Mouse (Mus musculus) mouse trophoblast stem cell (cell line): ENCODE results near the gene Clba1.
"Not testable (repeated sequence)": the region's sequence is repeated elsewhere in the genome, so short reads cannot be mapped to it uniquely, and the experiment has no call there.

Experiments
- in situ Hi-C, 2 experiments: fragments of 300-500 bp; cut with MseI, MboI; formaldehyde crosslinking; loops; 2 replicates in 1 of 2; 3 replicates in 1 of 2; pipeline ENCODE4 v1.15.1; 2025

Clba1 gene

DNA sequence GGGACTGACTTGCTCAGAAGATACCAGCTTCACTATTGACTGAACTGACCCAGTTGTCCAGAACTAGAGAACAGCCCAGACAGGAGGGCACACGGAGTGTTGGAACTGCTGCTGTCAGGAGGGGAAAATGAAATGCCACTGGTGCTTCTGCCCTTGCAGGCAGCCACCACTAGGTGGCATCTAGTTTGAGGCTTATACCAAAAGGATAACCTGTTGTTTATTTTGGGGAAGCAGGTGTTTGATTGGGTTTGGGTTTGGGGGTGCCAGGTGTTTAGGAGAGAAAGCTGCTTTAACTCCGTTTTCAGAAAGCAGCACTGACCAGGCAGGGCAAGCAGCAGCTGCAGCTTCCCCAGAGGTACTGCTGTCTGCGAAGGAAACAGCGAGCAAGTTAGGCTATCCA is 7.6 kb downstream of the Clba1 start:
- in situ Hi-C loops, result no loop called here

DNA sequence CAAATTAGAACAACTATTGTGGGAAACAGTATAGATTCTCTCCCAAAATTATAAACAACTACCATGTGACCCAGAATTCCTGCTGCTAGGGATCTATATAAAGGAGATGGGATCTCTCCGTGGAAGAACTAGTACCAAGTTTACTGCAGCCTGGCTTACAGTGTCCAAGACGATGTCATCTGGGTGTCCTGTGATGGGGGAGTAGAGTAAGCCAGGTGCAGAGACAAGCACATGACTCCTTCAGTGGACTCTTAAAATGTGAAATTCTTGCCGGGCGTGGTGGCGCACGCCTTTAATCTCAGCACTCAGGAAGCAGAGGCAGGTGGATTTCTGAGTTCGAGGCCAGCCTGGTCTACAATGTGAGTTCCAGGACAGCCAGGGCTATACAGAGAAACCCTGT is 8.1 kb downstream of the Clba1 start:
- in situ Hi-C loops, result not testable (repeated sequence)

DNA sequence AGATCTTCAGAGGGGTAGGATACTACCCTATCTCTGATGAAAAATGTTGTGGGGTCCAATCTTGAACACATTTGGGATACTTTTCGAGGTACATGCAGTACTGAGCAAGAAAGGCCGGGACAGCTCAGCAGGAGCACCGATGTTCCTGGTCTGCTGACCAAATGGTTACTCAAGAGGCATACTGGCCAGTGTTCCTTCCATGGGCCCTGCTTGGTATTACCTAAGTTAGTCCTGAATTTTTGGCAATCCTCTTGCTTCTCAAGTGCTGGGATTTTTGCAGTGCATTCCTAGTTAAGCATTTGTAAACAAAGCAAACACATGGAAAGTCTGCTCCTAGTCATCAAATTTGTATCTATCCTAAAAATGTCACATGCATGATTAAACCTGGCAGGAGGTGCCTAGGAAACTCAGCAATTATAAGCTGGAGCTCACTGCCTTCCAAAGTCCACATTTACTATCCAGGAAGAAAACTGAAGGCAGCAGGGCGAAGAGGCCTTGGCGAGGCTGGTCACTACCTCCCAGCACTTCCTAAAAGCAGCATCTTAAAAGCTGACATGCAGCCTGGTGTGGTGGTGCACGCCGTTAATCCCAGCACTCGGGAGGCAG is 10.4 kb downstream of the Clba1 start:
- in situ Hi-C loops, result no loop called here

DNA sequence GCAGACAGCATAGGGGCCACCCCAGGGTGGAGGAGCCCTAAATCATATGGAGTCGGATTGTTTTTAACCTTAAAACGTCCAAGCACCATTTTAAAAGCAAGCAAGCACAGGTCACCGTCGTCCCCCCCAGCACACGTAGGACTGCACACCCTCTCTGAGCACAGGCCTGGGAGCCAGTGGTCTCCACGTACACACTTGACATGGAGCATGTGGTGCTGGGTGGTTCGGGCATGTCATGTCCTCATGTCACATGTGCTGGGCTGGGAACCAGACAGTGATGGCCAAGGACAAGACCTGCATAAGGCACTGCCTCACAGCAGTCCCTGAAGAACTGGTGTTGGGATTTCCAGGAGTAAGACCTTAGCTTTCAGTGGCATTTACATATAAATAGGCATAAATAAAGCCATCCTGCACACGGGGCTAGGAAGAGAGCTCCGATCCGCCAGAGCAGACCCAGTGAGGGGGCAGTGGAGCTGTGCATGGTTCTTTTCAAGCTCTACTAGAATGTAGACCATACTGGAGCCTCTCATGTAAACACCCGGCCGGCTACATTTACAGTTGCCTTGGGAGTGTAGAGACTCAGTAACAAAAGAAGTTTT is 11.8 kb downstream of the Clba1 start:
- in situ Hi-C loops, result no loop called here

DNA sequence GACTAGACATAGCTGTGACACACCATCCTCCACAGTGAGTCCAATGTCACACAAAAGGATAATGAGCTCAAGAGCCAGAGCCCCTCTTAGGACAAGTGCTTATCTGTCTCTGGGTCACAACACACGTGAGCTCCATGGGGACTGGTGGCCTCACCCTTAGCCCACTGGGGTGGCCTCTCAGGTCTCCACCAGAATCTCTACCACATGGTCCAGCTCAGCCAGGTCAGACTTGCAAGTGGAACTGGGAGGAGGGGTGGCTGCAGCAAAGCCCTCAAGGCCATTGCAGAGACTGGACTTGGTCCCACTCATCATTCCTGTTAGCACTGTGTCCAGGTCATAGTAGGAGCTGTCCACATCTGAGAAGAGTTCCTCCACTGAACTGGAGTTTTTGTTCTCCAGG is 12.5 kb downstream of the Clba1 start:
- in situ Hi-C loops, result no loop called here

DNA sequence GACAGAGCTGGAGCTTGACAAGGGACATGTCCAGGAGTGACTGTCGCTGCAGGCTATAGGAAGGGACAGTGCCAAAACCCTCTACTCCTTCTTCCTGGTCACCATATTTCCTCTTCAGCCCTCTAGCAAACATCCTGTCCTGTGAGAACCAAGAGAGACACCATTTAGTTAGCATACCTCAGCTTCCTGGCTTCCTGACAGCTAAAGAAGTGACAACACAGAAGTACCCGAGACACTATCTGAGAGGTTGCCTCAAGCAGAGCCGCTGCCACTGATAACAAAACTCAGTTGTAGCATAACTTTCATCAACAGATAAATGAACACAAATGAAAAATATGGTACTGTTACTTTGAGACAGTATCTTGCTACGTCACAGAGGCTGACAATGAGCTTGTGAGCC is 13.2 kb downstream of the Clba1 start:
- in situ Hi-C loops, result no loop called here

DNA sequence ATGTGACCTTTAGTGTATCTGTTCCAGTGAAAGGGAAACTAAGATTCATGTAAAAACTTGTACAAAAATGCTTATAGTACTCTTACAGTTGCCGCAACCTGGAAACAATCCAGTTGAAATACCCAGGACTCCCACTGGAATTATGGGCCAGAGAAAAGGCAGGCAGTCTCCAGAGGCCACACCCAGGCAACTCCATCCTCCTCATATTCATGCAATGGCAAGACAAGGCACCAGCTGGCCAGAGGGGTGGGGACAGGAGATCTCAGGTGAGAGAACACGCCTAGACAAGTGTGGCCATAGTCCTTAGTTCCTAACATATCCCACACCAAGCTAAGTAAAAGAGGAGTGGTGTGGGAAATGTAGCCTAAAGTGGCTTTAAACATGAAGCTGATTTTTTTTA is 13.9 kb downstream of the Clba1 start:
- in situ Hi-C loops, result no loop called here

DNA sequence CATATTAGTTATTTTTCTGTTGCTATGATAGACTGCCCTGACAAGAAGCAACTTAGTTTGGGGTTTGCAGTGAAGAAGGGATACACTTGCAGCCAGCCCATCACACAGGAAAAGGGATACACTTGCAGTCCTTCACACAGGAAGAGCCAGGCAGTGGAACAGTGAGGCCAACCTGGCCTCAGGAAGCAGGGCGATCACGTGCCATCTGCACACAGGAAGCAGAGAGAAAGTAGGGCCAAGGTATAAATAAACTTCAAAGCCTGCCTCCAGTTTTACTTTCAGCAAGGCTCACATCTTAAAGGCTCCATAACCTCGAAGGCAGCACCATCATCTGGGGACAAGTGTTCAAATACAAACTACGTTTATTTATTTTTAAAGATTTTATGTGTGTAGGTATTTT is 14.5 kb downstream of the Clba1 start:
- in situ Hi-C loops, result no loop called here

DNA sequence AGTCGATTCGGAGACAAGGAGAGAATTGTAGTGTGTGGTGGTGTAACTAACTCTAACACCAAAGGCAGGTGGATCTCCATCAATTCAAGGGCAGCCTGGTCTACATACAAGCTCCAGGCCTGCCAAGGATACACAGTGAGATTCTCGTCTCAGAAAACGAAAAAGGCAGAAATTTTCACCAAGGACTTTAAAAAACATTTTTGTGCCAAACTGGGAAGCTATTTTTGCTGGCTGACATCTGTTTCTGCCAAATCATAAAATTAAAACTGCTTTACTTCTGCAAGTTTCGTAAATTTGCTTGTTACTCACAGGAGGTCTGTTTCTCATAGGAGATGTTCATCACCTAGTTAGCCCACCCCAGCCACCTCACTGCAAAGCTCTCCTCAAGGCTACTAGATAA is 17.2 kb downstream of the Clba1 start:
- in situ Hi-C loops, result no loop called here

DNA sequence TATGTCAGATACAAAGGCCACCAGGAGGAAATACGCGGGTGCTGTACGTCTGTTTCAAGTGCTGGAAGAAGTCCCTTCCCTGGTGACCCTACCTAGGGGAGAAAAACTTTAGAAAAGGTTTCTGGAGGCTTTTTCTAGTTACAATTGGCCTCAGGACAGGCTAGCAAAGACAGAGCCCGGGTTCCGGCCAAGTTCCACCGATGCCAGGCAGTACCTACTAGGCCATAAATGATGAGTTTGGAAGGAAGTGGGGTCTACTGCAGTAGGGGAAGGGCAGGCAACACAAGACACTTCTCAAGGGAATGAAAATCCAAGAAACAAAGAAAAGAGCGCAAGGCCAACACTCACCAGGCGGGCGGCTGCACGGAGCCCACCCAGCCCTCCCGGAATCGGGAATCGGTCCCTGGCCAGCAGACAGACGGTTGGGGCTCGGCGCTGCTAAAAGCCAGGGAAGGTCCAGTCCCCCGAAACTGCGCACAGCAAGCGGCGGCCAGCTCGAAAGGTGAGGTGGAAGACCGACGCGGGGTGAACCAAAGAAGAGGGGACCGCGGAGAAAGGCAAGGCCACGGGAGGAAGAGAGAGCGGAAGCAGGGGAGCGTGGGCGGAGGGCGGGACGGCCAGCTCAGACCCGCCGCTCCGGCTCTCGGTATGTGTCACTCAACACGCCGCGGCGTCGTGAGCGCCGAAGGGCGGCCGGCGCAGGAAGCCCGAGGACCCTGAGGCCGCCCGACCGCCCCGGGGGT is 19.9 kb downstream of the Clba1 start:
- in situ Hi-C loops, result no loop called here

DNA sequence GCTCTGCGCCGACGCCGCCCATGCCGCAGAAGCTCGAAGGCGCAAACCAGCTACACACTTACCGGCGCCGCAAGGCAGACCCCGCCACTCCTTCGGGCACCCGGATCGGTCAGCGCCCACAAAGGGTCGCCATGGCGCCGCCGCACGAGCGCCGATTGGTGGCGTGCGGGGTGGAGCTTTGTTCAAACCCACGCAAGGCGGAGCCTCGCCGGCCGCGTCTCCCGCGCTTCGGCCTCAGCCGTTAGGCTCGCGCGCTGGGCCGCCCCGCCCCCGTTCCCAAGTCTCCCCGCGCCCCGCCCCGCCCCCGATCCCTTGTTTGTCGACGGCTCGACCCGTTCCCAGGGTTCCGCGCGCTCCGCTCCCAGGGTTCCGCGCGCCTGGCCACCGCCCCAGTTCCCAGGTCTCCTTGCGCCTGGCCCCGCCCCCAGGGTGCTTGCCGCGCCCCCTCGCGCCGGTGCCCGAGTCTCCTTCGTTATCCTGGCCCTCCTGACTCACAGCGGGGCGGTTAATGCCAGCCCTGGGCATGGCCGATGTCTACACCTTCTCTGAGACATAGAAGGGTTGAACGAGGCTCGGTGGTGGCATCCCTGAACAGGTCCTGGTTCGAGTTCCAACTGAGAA is 20.6 kb downstream of the Clba1 start, which contains the start of gene Cdca4:
TSS of gene Cdca4 (minus strand) at position 180 of the 621 bp plus-strand sequence.
- in situ Hi-C loops, result no loop called here

DNA sequence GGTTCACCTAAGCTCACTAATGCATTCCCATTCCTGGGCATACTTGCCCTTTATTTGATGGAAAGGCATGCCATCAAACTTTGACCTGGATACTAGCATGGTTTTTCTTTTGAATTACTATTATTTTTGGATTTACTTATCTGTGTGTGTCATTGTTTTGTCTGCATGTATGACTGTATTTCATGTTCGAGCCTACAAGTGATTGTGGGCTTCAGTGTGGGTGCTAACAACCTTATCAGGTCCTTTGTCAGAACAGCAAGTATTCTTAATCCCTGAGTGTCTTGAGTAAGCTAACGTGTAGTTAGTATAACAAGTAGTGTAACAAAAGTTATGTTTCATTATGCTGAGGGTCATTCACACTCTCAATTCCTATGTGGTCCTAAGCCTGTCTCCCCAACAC is 21.4 kb downstream of the Clba1 start:
- in situ Hi-C loops, result loop anchor here in 1 of 2 experiments (10.0 kb wide), 1 partner anchor 85 kb away; no protein-coding TSS in a partner anchor

DNA sequence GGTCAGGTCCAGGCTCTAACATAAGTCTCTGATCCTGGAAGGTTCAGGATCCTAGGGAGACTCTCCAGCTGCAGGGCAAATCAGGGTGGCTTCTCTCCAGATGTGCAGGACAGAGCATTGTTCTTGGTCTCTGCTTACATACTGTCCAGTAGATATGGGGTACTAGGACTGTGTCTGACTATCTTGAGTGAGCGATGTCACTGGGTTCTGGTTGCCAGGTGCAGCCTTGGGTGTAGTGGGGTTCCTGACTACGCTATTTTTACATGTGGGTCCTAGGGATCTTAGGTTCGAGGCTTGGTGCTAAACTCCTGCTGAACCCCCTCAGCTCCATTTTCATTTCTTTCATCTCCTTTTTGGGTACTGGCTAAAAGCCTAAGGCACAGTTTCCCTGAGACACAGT is 21.8 kb downstream of the Clba1 start:
- in situ Hi-C loops, result loop anchor here in 1 of 2 experiments (10.0 kb wide), 1 partner anchor 86 kb away; no protein-coding TSS in a partner anchor

DNA sequence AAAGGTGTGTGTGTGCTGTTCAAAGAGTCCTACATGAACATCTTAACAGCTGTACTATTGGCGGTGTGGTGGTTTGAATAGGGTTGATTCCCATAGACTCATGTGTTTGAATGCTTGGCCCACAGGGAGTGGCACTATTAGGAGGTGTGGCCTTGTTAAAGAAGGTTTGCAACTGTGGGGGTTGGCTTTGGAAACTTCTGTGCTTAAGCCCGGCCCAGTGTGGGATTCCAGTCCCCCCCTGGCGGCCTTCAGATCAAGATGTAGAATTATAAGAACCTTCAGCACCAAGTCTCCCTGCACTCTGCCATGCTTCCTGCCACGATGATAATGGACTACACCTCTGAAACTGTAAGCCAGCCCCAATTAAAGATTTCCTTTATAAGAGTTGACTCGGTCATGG is 23.7 kb downstream of the Clba1 start:
- in situ Hi-C loops, result loop anchor here in 1 of 2 experiments (10.0 kb wide), 1 partner anchor 88 kb away; no protein-coding TSS in a partner anchor

DNA sequence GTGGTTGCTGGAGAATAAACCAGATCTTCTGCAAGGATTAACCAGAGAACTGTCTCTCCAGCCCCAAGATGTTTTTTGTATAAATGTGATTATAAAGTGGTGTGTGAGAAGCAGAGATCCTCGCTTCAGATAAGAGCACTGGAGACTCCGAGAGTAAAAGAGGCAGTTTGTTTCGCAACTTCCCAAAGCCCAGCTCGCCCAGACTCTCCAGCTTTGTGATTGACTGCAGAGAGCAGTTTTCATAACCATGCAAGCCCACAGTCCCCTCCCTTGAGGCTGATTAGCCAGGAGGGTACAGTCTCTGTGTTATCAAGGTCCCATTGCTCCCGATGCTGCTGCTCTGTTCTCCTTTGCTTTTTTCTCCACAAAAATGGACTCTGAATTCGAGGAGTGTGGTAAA is 24.8 kb downstream of the Clba1 start:
- in situ Hi-C loops, result loop anchor here in 1 of 2 experiments (10.0 kb wide), 1 partner anchor 89 kb away; no protein-coding TSS in a partner anchor

DNA sequence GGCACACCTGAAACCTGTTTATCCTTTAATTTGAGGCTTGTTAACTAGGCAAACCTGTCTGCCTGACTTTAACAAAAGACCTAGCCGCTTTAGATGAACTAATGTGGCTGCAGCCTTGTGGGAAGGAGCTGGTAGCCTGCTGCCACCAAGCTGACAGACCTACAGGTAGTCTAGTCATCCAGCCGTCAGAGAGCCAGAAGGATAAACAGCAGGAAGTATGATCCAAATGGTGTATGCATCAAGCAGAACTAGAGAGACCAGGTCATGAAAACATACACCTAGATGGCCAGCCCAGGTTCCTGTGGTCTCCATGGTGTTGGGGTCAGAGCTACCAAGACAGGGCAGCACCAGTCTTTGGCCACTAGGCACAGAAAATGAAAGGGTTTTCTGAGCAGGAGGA is 26.3 kb downstream of the Clba1 start:
- in situ Hi-C loops, result loop anchor here (5.0 to 10.0 kb wide), 2 partner anchors 33 to 90 kb away; partner anchors contain the start of gene Ahnak2 (in 1 of the 2)

DNA sequence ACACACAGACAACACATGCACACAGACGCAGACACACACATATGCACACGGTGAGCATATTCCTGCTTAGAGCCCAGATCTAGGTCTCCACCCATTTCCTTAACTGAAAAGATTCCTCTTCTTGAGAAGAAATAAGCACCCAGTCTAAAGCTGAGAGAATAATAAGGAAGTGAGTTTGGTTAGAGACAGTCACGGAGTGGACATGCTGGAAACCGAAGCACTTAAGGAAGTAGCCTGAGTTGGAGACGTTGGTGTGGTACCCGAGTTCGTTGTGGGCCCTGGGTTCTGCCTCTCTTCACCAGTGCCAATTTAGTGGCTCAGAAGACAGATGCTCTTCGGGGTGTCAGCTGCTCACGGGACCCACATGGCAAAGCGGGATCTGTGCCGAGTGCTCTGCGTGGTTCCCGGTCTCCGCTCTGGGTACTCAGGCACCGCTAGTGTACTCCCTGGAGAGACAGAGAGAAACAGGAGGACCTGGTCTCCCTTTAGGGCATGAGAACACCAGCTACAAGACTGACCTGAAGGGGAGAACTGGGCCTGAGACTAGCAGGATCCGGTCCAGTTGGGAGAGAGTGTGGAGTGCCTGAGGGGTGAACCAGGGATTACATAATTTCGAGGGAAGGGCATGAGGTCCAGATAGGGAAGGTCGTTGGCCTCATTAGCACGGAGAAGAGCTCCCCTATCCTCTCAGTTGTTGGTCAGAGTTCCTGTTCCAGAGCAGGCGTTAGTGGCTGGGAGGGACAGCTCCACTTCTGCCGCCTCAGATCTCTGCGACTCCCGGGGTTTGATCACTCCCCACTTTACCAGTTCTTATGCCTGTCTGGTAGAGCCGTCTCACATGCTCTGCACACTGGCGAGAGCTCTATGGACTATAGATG is 31.7 kb downstream of the Clba1 start:
- in situ Hi-C loops, result loop anchor here in 1 of 2 experiments (5.0 kb wide), 1 partner anchor 93 kb away; no protein-coding TSS in a partner anchor

DNA sequence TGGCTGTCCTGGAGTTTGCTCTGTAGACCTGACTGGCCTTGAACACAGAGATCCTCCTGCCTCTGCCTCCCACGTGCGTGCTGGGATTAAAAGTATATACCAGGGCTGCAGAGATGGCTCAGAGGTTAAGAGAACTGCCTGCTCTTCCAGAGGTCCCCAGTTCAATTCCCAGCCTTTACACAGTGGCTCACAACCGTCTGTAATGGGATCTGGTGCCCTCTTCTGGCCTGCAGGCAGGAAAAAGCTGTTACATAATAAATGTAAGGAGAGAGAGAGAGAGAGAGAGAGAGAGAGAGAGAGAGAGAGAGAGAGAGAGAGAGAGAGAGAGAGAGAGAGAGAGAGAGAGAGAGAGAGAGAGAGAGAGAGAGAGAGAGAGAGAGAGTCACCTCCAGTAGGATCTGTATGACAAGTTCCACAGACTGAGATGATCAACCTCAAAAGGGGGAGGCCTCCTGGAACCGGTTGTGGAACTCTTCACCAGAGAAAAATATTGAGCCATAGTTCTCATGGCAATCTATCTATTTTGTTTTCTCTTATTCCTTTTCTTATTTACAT is 32.7 kb downstream of the Clba1 start:
- in situ Hi-C loops, result loop anchor here in 1 of 2 experiments (5.0 kb wide), 1 partner anchor 94 kb away; no protein-coding TSS in a partner anchor

DNA sequence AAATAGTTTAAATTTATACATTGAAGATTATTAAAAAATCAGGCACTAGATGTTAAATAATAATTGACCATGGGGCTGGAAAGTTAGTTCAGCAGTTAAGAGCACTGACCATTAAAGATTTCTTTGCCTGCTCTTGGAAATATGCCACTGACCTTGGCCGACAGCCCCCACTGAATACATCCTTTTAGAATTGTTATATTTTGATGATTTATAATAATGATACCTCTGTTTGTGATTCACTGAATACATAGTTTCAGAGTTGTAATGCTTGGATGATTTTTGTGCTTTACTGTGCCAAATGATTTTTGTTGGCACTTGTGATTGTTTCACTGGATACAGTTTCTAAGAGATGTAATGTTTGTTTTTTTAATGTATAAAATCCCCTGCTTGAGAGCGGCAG is 33.4 kb downstream of the Clba1 start:
- in situ Hi-C loops, result loop anchor here in 1 of 2 experiments (5.0 kb wide), 1 partner anchor 95 kb away; no protein-coding TSS in a partner anchor

DNA sequence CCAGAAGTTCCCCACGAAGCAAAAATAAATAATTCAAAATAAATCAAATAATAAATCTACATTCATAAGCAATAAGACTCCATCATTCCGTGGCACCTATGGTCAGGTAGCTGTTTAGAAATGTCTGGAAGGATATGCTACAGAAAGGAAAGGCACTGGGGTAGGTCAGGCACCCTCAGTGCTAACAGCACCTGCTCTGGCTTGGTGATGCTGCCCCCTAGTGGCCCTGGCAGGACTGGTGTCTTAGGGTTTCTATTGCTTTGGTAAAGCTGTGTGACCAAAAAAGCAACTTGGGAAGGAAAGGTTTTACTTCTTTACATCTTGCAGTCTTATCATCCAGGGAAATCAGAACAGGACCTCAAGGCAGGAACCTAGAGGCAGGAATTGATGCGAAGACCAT is 35.1 kb downstream of the Clba1 start:
- in situ Hi-C loops, result loop anchor here in 1 of 2 experiments (5.0 kb wide), 1 partner anchor 97 kb away; no protein-coding TSS in a partner anchor
